Mouse (Mus musculus): Measurements from ENCODE around the gene Clba1.

GRCm38 (mm10) chr12:112814682-112815470 lies 6.1 kb downstream of the Clba1 start:
- no peak for TF ChIP-seq TAL1 (IDR thresholded peaks at IDR 0.05; ENCODE audit: low read length)
- no peak for TF ChIP-seq GATA1 (IDR thresholded peaks at IDR 0.05; ENCODE audit: low read length)
